Mouse (Mus musculus) kidney, postnatal 25 days (tissue): Measurements from ENCODE around the gene Btbd35f6.
"Not testable (repeated sequence)": the region's sequence is repeated elsewhere in the genome, so short reads cannot be mapped to it uniquely, and the experiment has no call there.

Source experiments
- DNase-seq, 2 experiments: peaks; one replicate each; pipeline ENCODE4 v3.0.0; 2021; ENCODE audit warnings: mixed read lengths in 2 of 2

Gene Btbd35f6

DNA sequence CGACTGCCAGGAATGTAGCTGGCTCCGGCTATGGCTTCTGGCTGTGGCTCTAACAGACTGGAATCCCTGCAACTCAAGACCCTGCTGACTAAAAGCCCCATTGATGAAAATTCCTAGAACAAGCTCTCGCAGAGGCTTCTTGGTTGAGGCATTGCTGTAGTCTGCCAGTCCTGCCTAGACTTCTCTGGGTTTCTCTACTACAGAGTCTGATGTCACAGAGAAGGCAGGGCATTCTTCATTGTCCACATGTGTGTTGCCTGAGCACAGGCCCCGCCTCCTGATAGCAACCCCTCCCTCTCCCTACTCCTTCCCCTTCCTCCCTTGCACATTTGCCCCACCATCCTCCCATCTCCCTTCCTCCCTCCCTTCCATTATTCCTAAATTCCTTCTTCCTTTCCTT lies at the start of gene Btbd35f6:
Btbd35f6 (minus strand) TSS at position 101 of the 400 bp plus-strand sequence.
- not testable (repeated sequence) for DNase-seq

DNA sequence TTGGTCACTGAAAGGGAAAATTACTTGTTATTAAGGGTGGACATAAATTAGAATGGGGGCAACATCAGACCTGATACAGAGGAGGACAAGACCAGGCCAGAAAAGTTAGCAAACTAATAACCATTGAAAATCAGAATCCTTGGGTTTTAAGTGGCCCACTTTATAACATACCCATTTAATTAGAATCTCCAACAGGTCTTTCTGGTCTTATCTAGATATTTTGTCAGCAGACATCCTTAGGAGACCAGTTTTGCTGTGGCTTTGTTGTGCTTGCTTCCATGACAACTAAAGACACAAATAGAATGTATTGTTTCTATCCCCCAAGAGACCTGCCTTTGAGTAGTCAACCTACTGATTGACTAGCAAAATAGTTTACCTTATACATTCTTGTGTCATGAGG lies 30.4 kb upstream of the Btbd35f6 start, which contains the start of gene Gm21870:
Gm21870 (minus strand) TSS at position 101 of the 400 bp plus-strand sequence.
- DNase-seq: not testable (repeated sequence)

- DNase-seq: not testable (repeated sequence)
Observed at GRCm38 (mm10) chrX:33930216-33930615, 26.1 kb downstream of the Btbd35f6 start.

DNA sequence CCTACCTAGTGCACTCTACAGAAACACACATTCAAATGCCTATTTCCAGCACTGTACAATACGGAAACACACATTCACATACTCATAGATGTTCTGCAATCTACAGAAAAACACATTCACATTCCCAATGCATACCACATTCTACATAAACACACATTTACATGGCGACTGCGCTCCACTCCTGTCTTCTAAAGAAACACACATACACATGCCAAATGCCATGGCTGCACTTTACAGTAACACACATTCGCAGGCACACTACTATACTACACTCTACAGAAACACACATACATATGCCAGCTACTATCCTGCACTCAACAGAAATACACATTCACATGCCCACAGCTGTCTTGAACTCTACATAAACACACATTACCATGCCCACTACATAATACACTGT lies 28.1 kb downstream of the Btbd35f6 start:
- DNase-seq: peak in 1 of 2 experiments; percentile 33

GRCm38 (mm10) chrX:33926344-33926743 lies 30.0 kb downstream of the Btbd35f6 start:
- DNase-seq: not testable (repeated sequence)

DNA sequence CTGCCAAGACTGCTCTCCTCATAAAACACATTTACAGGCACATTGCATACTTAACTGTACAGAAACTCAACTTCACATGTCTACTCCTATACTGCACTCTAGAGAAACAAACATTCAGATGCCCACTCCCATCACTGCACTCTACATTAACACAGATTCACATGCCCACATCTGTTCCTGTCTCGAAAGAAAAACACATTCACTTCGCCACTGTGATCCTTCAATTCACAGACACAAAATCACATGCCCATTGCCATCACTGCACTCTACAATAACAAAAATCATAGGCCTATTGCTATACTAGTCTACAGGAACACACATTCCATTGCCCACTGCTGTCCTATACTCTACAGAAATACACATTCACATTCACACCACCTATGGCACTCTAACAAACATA lies 30.9 kb downstream of the Btbd35f6 start:
- peak in 1 of 2 experiments; percentile 22 for DNase-seq
